Mouse (Mus musculus) limb, embryonic 14.5 days (tissue): ENCODE measurements around the gene Nrap. TPM values are rescaled to one million over a fixed set of nuclear protein-coding genes. Genes with fewer than 3 reads are reported as not detected.

Experiments used
- ATAC-seq: fragments of 200-750 bp; cut with Nextera tagmentation; 2 replicates; pipeline ENCODE4 v1.8.0; 2017; ENCODE audit warnings: low read depth, moderate number of reproducible peaks, moderate TSS enrichment; ENCODE audit not compliant: low FRiP score
- DNase-seq: peaks from one replicate; pipeline ENCODE4 v3.0.0-alpha.2; 2015; ENCODE audit warnings: low spot score
- H3K27ac ChIP-seq: fragments of 300-500 bp; sonication (generic); replicated peaks from 2 replicates; pipeline ENCODE4 v1.5.1; 2014; ENCODE audit warnings: low read depth, mild to moderate bottlenecking, low read length, moderate library complexity, mixed read lengths
- H3K27me3 ChIP-seq: fragments of 300-500 bp; sonication (generic); 2 replicates; pipeline ENCODE4 v1.6.1; 2014; ENCODE audit warnings: low read length, mixed read lengths; ENCODE audit not compliant: control insufficient read depth, insufficient read depth
- H3K36me3 ChIP-seq: fragments of 300-500 bp; sonication (generic); 2 replicates; pipeline ENCODE4 v1.6.1; 2014; ENCODE audit warnings: mild to moderate bottlenecking, low read length, moderate library complexity, mixed read lengths; ENCODE audit not compliant: control insufficient read depth, insufficient read depth
- H3K4me1 ChIP-seq: fragments of 300-500 bp; sonication (generic); 2 replicates; pipeline ENCODE4 v1.6.1; 2014; ENCODE audit warnings: antibody characterized with exemption, low read length, mixed read lengths; ENCODE audit not compliant: control insufficient read depth, insufficient read depth
- H3K4me2 ChIP-seq: fragments of 300-500 bp; sonication (generic); replicated peaks from 2 replicates; pipeline ENCODE4 v1.6.1; 2014; ENCODE audit warnings: low read depth, mild to moderate bottlenecking, low read length, moderate library complexity; ENCODE audit not compliant: severe bottlenecking
- H3K4me3 ChIP-seq: fragments of 300-500 bp; sonication (generic); replicated peaks from 2 replicates; pipeline ENCODE4 v1.5.1; 2014; ENCODE audit warnings: low read length
- H3K9ac ChIP-seq: fragments of 300-500 bp; sonication (generic); 2 replicates; pipeline ENCODE4 v1.6.1; 2014; ENCODE audit warnings: mild to moderate bottlenecking, low read depth, low read length, moderate library complexity; ENCODE audit not compliant: severe bottlenecking
- H3K9me3 ChIP-seq: fragments of 300-500 bp; sonication (generic); 2 replicates; pipeline ENCODE4 v1.6.1; 2016; ENCODE audit warnings: low read length; ENCODE audit not compliant: control insufficient read depth
- POLR2A ChIP-seq: fragments of 200-500 bp; IDR thresholded peaks from 2 replicates; pipeline ENCODE4 v1.8.0; 2012; ENCODE audit warnings: inconsistent platforms, mild to moderate bottlenecking, moderate library complexity, borderline replicate concordance; ENCODE audit not compliant: insufficient read depth, insufficient read length; ENCODE audit errors: extremely low read depth
- WGBS: fragments of 180-500 bp; shearing (Covaris S2); extraction: QIAGEN DNeasy Blood & Tissue Kit; methylation state at CpG from one replicate; pipeline ENCODE4 v1.1.7; 2014; 5-methylcytosine and 5-hydroxymethylcytosine counted together
- polyA plus RNA-seq, 2 experiments: library from polyadenylated mRNA; depleted of rRNA in 1 of 2; stranded (reverse) in 1 of 2; unstranded in 1 of 2; fragments of >200 nt; fragmentation: Nextera tagmentation in 1 of 2; extraction: Ambion mirVana in 1 of 2; gene quantifications; 2 replicates each; pipeline versions ENCODE4 v1.2.1 to v1.2.3; 2012 to 2014

The Nrap gene
- polyA plus RNA-seq, 2 experiments, result 2.1 to 2.8 TPM

- no peak overlapping the region for H3K9ac ChIP-seq
- H3K4me1 ChIP-seq, result peaks cover 7% of the 10 kb centered on the region; the same call in 1 of the 2 replicates
- H3K27me3 ChIP-seq, result no peaks in the 10 kb centered on the region
- peak; percentile 57 for DNase-seq
- H3K9me3 ChIP-seq, result no peaks in the 10 kb centered on the region
- no peak for ATAC-seq
- H3K4me3 ChIP-seq, result no peak overlapping the region
- no peak overlapping the region for H3K4me2 ChIP-seq
- H3K36me3 ChIP-seq, result no peaks in the 10 kb centered on the region
- no peak overlapping the region for H3K27ac ChIP-seq
- TF ChIP-seq POLR2A, result no peak
- WGBS, result 73% methylated on average over 3 of the region's 3 CpGs
Observed at GRCm38 (mm10) chr19:56346016-56346415, 43.8 kb downstream of the Nrap start.

GRCm38 (mm10) chr19:56343869-56344563, 45.8 kb downstream of the Nrap start:
- Histone ChIP-seq H3K9ac (no peak overlapping the region), H3K27me3 (no peaks in the 10 kb centered on the region), H3K4me1 (peaks cover 7% of the 10 kb centered on the region; the same call in 1 of the 2 replicates), H3K9me3 (no peaks in the 10 kb centered on the region), H3K4me3 (no peak overlapping the region), H3K4me2 (no peak overlapping the region), H3K36me3 (no peaks in the 10 kb centered on the region), H3K27ac (no peak overlapping the region)
- WGBS, result 51% methylated on average over 26 of the region's 26 CpGs
- DNase-seq, result no peak
- ATAC-seq, result no peak
- TF ChIP-seq POLR2A, result no peak

GRCm38 (mm10) chr19:56342006-56342405, 47.8 kb downstream of the Nrap start:
- Histone ChIP-seq H3K4me2 (no peak overlapping the region), H3K4me1 (peaks cover 7% of the 10 kb centered on the region; the same call in 1 of the 2 replicates), H3K36me3 (no peaks in the 10 kb centered on the region), H3K27ac (no peak overlapping the region), H3K9me3 (no peaks in the 10 kb centered on the region), H3K9ac (no peak overlapping the region), H3K4me3 (no peak overlapping the region), H3K27me3 (no peaks in the 10 kb centered on the region)
- DNase-seq (peak; percentile 51), ATAC-seq (no peak)
- no peak for TF ChIP-seq POLR2A
- WGBS, result 70% methylated on average over 8 of the region's 8 CpGs

GRCm38 (mm10) chr19:56336826-56337225, 53.0 kb downstream of the Nrap start:
- 46% methylated on average over 12 of the region's 12 CpGs for WGBS
- no peak overlapping the region for H3K27ac ChIP-seq
- no peak for TF ChIP-seq POLR2A
- no peak for DNase-seq
- ATAC-seq, result no peak
- H3K27me3 ChIP-seq, result no peaks in the 10 kb centered on the region
- H3K36me3 ChIP-seq, result no peaks in the 10 kb centered on the region
- H3K4me3 ChIP-seq, result no peak overlapping the region
- H3K9ac ChIP-seq, result no peak overlapping the region
- no peaks in the 10 kb centered on the region for H3K4me1 ChIP-seq
- no peak overlapping the region for H3K4me2 ChIP-seq
- no peaks in the 10 kb centered on the region for H3K9me3 ChIP-seq

- no peak overlapping the region for H3K27ac ChIP-seq
- WGBS, result 91% methylated on average over 17 of the region's 17 CpGs
- DNase-seq, result no peak
- no peak overlapping the region for H3K4me2 ChIP-seq
- no peaks in the 10 kb centered on the region for H3K9me3 ChIP-seq
- H3K9ac ChIP-seq, result no peak overlapping the region
- no peak for ATAC-seq
- TF ChIP-seq POLR2A, result no peak
- H3K4me3 ChIP-seq, result no peak overlapping the region
- no peaks in the 10 kb centered on the region for H3K27me3 ChIP-seq
- H3K36me3 ChIP-seq, result no peaks in the 10 kb centered on the region
- no peaks in the 10 kb centered on the region for H3K4me1 ChIP-seq
Observed at GRCm38 (mm10) chr19:56336321-56336720, 53.5 kb downstream of the Nrap start.
